Mouse (Mus musculus): ENCODE results near the gene Fam216a. TPM values are rescaled to one million over a fixed set of nuclear protein-coding genes. Genes with fewer than 3 reads are reported as not detected.

Gene Fam216a
- total and polyA plus RNA-seq, 3 experiments = 68.9 to 100 TPM; not detected in 1

GRCm38 (mm10) chr5:122325477-122325876 is 46.7 kb downstream of the Fam216a start:
- Histone ChIP-seq H3K4me1 (ENCODE audit: control insufficient read depth in 1 of 2, insufficient read depth in 2 of 2, low read length in 2 of 2) (no peaks in the 10 kb centered on the region), H3K27ac (ENCODE audit: control insufficient read depth, low read depth, low read length) (no peak overlapping the region), H3K4me3 (ENCODE audit: control insufficient read depth in 1 of 2, insufficient read depth in 1 of 2, low read depth in 2 of 2, low read length in 2 of 2) (no peak overlapping the region), H3K36me3 (ENCODE audit: control insufficient read depth in 1 of 2, insufficient read depth in 2 of 2, low read length in 2 of 2) (peaks cover 0 to 6% of the 10 kb centered on the region in 2 experiments; a peak in 2 of 4 replicates), H3K9ac (ENCODE audit: control insufficient read depth, low read depth, low read length, poor library complexity, severe bottlenecking) (no peak overlapping the region), H3K79me2 (ENCODE audit: control insufficient read depth, insufficient read depth, low read length, poor library complexity) (no peaks in the 10 kb centered on the region), H3K9me3 (replicated peaks; ENCODE audit: insufficient read depth, low read length) (no peaks in the 10 kb centered on the region), H3K27me3 (ENCODE audit: control insufficient read depth in 1 of 2, insufficient read depth in 2 of 2, low read length in 2 of 2) (no peaks in the 10 kb centered on the region)
- no peak for TF ChIP-seq CTCF (IDR thresholded peaks at IDR 0.05 in 2 of 3, conservative IDR thresholded peaks at IDR 0.05 in 1 of 3; ENCODE audit: control insufficient read depth in 1 of 3, insufficient read depth in 1 of 3, low read depth in 2 of 3, low read length in 3 of 3, poor library complexity in 1 of 3, severe bottlenecking in 1 of 3)
- no peak for TF ChIP-seq USF2 (IDR thresholded peaks at IDR 0.05; ENCODE audit: borderline replicate concordance in 1 of 2, insufficient read depth in 1 of 2, low read depth in 1 of 2, low read length in 2 of 2)
- no peak for TF ChIP-seq E2F4 (IDR thresholded peaks at IDR 0.05; ENCODE audit: borderline replicate concordance, low read depth, low read length)
- TF ChIP-seq NRF1 (IDR thresholded peaks at IDR 0.05; ENCODE audit: insufficient read depth, low read depth, low read length, poor library complexity, severe bottlenecking) = no peak
- TF ChIP-seq MYC (IDR thresholded peaks at IDR 0.05; ENCODE audit: low read depth, low read length) = no peak
- TF ChIP-seq GABPA (IDR thresholded peaks at IDR 0.05; ENCODE audit: low read depth, low read length) = no peak
- TF ChIP-seq KAT2A (conservative IDR thresholded peaks at IDR 0.05; ENCODE audit: low read depth, low read length) = no peak
- DNase-seq (ENCODE audit: low read depth, low spot score) = no peak

DNA sequence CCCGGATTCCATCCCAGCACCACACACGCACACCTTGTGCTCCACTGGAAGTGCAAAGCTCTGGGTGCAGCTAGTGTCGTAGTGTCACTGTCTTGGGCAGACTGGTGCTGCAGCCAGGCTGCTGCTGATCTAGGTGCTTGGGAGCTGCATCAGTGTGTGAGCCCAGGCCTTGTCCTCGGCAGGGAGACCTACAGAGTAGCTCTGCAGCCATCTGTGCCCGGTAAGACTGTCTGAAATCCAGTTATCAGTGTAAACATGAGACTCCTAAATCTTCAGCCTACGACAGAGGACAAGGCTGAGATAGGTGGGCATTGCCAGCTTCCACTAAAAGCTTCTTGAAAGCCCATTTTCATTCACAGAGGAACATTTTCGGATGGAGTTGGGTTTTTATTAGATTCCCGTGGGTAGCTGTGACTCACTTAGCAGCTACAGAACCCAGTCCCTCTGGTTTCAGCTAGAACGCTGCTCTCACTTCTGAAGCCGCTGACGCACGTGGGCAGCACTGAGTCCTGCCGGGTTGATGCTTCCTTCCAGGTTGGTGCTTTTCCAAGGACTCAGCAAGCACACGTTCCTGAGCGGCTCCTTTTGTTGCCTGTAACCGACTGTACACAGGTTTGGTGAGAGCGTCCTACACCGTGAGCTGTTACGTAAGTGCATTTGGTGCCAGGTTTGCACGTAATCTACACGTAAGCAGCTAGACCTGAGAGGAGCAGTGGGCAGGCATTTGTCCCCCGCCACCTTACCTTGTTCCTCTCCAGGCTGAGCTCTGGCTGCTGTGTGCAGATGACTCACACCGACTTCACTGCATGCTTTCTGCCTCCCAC is 47.3 kb downstream of the Fam216a start:
- H3K27me3 ChIP-seq (ENCODE audit: control insufficient read depth in 1 of 2, insufficient read depth in 2 of 2, low read length in 2 of 2) = no peaks in the 10 kb centered on the region
- no peaks in the 10 kb centered on the region for H3K9me3 ChIP-seq (replicated peaks; ENCODE audit: insufficient read depth, low read length)
- H3K36me3 ChIP-seq (ENCODE audit: control insufficient read depth in 1 of 2, insufficient read depth in 2 of 2, low read length in 2 of 2) = peaks cover 0 to 6% of the 10 kb centered on the region in 2 experiments; a peak in 2 of 4 replicates
- no peak for DNase-seq (ENCODE audit: low read depth, low spot score)
- no peak overlapping the region for H3K27ac ChIP-seq (ENCODE audit: control insufficient read depth, low read depth, low read length)
- H3K4me1 ChIP-seq (ENCODE audit: control insufficient read depth in 1 of 2, insufficient read depth in 2 of 2, low read length in 2 of 2) = no peaks in the 10 kb centered on the region
- no peaks in the 10 kb centered on the region for H3K79me2 ChIP-seq (ENCODE audit: control insufficient read depth, insufficient read depth, low read length, poor library complexity)
- no peak overlapping the region for H3K4me3 ChIP-seq (ENCODE audit: control insufficient read depth in 1 of 2, insufficient read depth in 1 of 2, low read depth in 2 of 2, low read length in 2 of 2)
- no peak overlapping the region for H3K9ac ChIP-seq (ENCODE audit: control insufficient read depth, low read depth, low read length, poor library complexity, severe bottlenecking)
- TF ChIP-seq MXI1 (IDR thresholded peaks at IDR 0.05; ENCODE audit: low read depth, low read length) = no peak
- no peak for TF ChIP-seq E2F4 (IDR thresholded peaks at IDR 0.05; ENCODE audit: borderline replicate concordance, low read depth, low read length)
- no peak for TF ChIP-seq SMC3 (IDR thresholded peaks at IDR 0.05; ENCODE audit: low read depth, low read length)

DNA sequence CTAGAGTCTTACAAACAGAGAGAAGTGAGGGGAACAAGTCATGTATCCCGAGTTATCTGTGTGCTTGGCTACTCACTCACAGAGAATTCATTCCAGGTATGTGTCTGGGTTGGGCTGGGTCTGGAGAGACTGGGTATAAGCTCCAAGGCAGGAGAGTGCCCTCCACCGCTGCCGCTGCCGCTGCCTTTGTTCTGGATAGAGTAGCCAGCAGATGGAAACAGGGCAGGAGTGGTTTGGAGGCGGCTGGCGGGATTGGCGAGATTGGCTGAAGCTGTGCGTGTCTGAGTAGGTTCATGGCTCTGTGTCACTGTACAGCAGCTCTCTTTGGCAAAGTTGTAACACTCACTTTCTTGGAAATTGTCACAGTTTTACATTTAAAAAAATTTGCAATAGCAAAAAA is 48.6 kb downstream of the Fam216a start:
- H3K27ac ChIP-seq (ENCODE audit: control insufficient read depth, low read depth, low read length) = no peak overlapping the region
- no peak for DNase-seq (ENCODE audit: low read depth, low spot score)
- no peak overlapping the region for H3K4me3 ChIP-seq (ENCODE audit: control insufficient read depth in 1 of 2, insufficient read depth in 1 of 2, low read depth in 2 of 2, low read length in 2 of 2)
- peaks cover 0 to 6% of the 10 kb centered on the region in 2 experiments; a peak in 2 of 4 replicates for H3K36me3 ChIP-seq (ENCODE audit: control insufficient read depth in 1 of 2, insufficient read depth in 2 of 2, low read length in 2 of 2)
- no peak overlapping the region for H3K9ac ChIP-seq (ENCODE audit: control insufficient read depth, low read depth, low read length, poor library complexity, severe bottlenecking)
- no peaks in the 10 kb centered on the region for H3K79me2 ChIP-seq (ENCODE audit: control insufficient read depth, insufficient read depth, low read length, poor library complexity)
- H3K27me3 ChIP-seq (ENCODE audit: control insufficient read depth in 1 of 2, insufficient read depth in 2 of 2, low read length in 2 of 2) = no peaks in the 10 kb centered on the region
- no peaks in the 10 kb centered on the region for H3K9me3 ChIP-seq (replicated peaks; ENCODE audit: insufficient read depth, low read length)
- H3K4me1 ChIP-seq (ENCODE audit: control insufficient read depth in 1 of 2, insufficient read depth in 2 of 2, low read length in 2 of 2) = no peaks in the 10 kb centered on the region
- no peak for TF ChIP-seq EP300 (IDR thresholded peaks at IDR 0.05; ENCODE audit: low read depth in 1 of 2, low read length in 2 of 2)
- TF ChIP-seq CTCF (IDR thresholded peaks at IDR 0.05 in 2 of 3, conservative IDR thresholded peaks at IDR 0.05 in 1 of 3; ENCODE audit: control insufficient read depth in 1 of 3, insufficient read depth in 1 of 3, low read depth in 2 of 3, low read length in 3 of 3, poor library complexity in 1 of 3, severe bottlenecking in 1 of 3) = no peak
- TF ChIP-seq MYC (IDR thresholded peaks at IDR 0.05; ENCODE audit: low read depth, low read length) = no peak
- no peak for TF ChIP-seq JUND (IDR thresholded peaks at IDR 0.05; ENCODE audit: low read depth, low read length)
- no peak for TF ChIP-seq CHD1 (IDR thresholded peaks at IDR 0.05; ENCODE audit: low read depth, low read length)
- no peak for TF ChIP-seq MAX (IDR thresholded peaks at IDR 0.05; ENCODE audit: low read length)
- no peak for TF ChIP-seq MAFK (IDR thresholded peaks at IDR 0.05; ENCODE audit: borderline replicate concordance, low read depth, low read length)
- TF ChIP-seq SMC3 (IDR thresholded peaks at IDR 0.05; ENCODE audit: low read depth, low read length) = no peak
- no peak for TF ChIP-seq TBP (IDR thresholded peaks at IDR 0.05; ENCODE audit: low read depth, low read length)
- TF ChIP-seq USF2 (IDR thresholded peaks at IDR 0.05; ENCODE audit: borderline replicate concordance in 1 of 2, insufficient read depth in 1 of 2, low read depth in 1 of 2, low read length in 2 of 2) = no peak
- TF ChIP-seq NELFE (IDR thresholded peaks at IDR 0.05; ENCODE audit: low read depth, low read length) = no peak
- no peak for TF ChIP-seq SIN3A (IDR thresholded peaks at IDR 0.05; ENCODE audit: low read length)
- TF ChIP-seq ZKSCAN1 (IDR thresholded peaks at IDR 0.05; ENCODE audit: low read depth, low read length) = no peak
- TF ChIP-seq GABPA (IDR thresholded peaks at IDR 0.05; ENCODE audit: low read depth, low read length) = no peak
- TF ChIP-seq E2F4 (IDR thresholded peaks at IDR 0.05; ENCODE audit: borderline replicate concordance, low read depth, low read length) = no peak
- no peak for TF ChIP-seq TAL1 (IDR thresholded peaks at IDR 0.05; ENCODE audit: low read length)
- no peak for TF ChIP-seq MEF2A (IDR thresholded peaks at IDR 0.05; ENCODE audit: extremely low read depth, insufficient replicate concordance, low read depth, low read length, poor library complexity, severe bottlenecking)
- no peak for TF ChIP-seq UBTF (IDR thresholded peaks at IDR 0.05; ENCODE audit: borderline replicate concordance, insufficient read depth, low read depth, low read length)
- TF ChIP-seq MAZ (IDR thresholded peaks at IDR 0.05; ENCODE audit: low read depth, low read length) = no peak
